Mouse (Mus musculus) neural tube, embryonic 12.5 days (tissue): ENCODE results near the gene Mipep. TPM values are rescaled to one million over a fixed set of nuclear protein-coding genes. Genes with fewer than 3 reads are reported as not detected.

Experiments used
- ATAC-seq: fragments of 200-750 bp; cut with Nextera tagmentation; 2 replicates; pipeline ENCODE4 v1.8.0; 2017; ENCODE audit warnings: low read depth, mild to moderate bottlenecking, moderate TSS enrichment, moderate library complexity; ENCODE audit not compliant: low FRiP score
- H3K27ac ChIP-seq: fragments of 300-500 bp; sonication (generic); 2 replicates; pipeline ENCODE4 v1.5.1; 2016
- H3K27me3 ChIP-seq: fragments of 300-500 bp; sonication (generic); replicated peaks from 2 replicates; pipeline ENCODE4 v1.6.1; 2016; ENCODE audit warnings: mild to moderate bottlenecking
- H3K36me3 ChIP-seq: fragments of 300-500 bp; sonication (generic); 2 replicates; pipeline ENCODE4 v1.6.1; 2016; ENCODE audit warnings: mild to moderate bottlenecking
- H3K4me1 ChIP-seq: fragments of 300-500 bp; sonication (generic); 2 replicates; pipeline ENCODE4 v1.6.1; 2016
- H3K4me2 ChIP-seq: fragments of 300-500 bp; sonication (generic); replicated peaks from 2 replicates; pipeline ENCODE4 v1.6.1; 2016; ENCODE audit warnings: mild to moderate bottlenecking
- H3K4me3 ChIP-seq: fragments of 300-500 bp; sonication (generic); 2 replicates; pipeline ENCODE4 v1.5.1; 2016
- H3K9ac ChIP-seq: fragments of 300-500 bp; sonication (generic); 2 replicates; pipeline ENCODE4 v1.6.1; 2016; ENCODE audit warnings: mild to moderate bottlenecking
- H3K9me3 ChIP-seq: fragments of 300-500 bp; sonication (generic); 2 replicates; pipeline ENCODE4 v1.6.1; 2016; ENCODE audit warnings: mild to moderate bottlenecking
- WGBS: fragments of 180-500 bp; shearing (Covaris S2); methylation state at CpG from one replicate; pipeline ENCODE4 v1.1.7; 2016; 5-methylcytosine and 5-hydroxymethylcytosine counted together
- polyA plus RNA-seq: library from polyadenylated mRNA; unstranded; fragments of >200 nt; fragmentation: Nextera tagmentation; extraction: Ambion mirVana; gene quantifications from 2 replicates; pipeline ENCODE4 v1.2.1, GENCODE M21; 2016

Mipep gene
- polyA plus RNA-seq, 1 experiment from 2014 or later, result 20.3 TPM

DNA sequence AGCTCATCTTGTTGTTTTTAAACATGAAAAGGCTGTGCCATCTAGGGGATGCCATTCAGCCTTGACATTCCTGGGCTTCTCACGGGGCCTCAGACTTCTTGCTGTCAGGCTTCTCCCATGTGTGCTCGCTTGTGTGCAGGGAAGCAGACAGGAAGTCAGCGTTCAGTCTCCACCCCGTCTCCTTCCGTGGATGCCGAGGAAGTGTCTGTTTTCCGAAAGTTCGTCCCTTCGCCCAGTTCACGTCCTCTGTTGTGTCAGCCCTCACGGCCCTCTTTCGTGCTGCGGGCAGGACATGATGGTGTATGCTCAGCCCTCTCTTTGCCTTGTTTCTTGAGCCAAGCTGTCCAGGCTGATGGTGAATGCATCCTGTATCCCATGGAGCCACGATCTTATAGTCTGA is 65.7 kb downstream of the Mipep start:
- no peak for ATAC-seq
- no peak overlapping the region for H3K4me3 ChIP-seq
- H3K4me2 ChIP-seq, result no peak overlapping the region
- WGBS, result 88% methylated on average over 14 of the region's 14 CpGs
- no peak overlapping the region for H3K27ac ChIP-seq
- H3K4me1 ChIP-seq, result no peaks in the 10 kb centered on the region
- no peaks in the 10 kb centered on the region for H3K27me3 ChIP-seq
- no peaks in the 10 kb centered on the region for H3K9me3 ChIP-seq
- H3K36me3 ChIP-seq, result peaks cover 31% of the 10 kb centered on the region
- H3K9ac ChIP-seq, result no peak overlapping the region

DNA sequence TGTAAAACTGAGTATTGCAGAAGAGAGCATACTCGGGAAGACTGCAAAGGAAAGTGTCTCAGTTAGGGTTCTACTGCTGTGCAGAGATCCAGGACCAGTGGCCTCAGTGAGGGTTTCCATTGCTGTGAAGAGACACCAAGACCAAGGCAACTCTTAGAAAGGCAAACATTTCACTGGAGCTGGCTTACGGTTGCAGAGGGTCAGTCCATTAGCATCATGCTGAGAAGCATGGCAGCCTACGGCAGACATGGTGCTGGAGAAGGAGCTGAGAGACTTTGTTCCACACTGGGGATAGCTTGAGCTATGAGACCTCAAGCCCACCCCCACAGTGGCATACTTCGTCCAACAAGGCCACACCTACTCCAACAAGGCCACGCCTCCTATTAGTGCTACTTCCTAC is 67.3 kb downstream of the Mipep start:
- Histone ChIP-seq H3K4me2 (no peak overlapping the region), H3K9ac (no peak overlapping the region), H3K9me3 (no peaks in the 10 kb centered on the region), H3K36me3 (peaks cover 28% of the 10 kb centered on the region), H3K4me3 (no peak overlapping the region), H3K27me3 (no peaks in the 10 kb centered on the region), H3K27ac (no peak overlapping the region), H3K4me1 (no peaks in the 10 kb centered on the region)
- WGBS, result 90% methylated on average over 5 of the region's 5 CpGs
- no peak for ATAC-seq

DNA sequence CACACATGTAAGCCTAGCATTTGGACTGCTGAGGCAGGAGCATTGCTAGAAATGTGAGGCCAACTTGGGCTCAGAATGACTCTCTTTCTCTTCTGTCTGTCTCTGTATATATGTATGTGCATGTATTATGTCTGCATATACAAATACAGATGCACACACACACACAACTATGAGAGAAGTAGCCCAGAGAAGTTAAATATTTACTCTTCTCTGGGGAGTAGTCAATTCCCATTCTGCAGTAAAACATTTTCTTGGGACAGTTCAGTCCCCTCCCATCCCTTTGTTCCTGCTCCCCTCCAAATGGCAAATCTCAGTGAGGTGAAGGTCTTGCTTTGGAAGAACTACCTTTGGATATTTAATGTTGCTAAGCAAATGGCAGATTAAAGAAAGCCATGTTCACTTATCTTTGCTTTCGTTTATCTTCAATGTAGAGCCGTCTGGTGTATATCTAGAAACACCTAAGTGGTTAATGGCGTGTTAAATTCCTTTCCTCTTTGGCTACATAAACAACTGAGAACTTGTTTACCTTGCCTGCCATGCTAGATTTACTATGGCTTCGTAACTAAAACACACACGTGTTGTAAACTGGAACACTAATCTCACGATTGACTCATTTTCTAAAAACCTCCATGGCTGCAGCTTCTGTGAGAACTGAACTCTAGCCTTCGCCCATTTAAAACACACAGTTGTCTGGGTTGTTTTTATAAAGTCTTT is 72.0 kb downstream of the Mipep start:
- Histone ChIP-seq H3K4me3 (no peak overlapping the region), H3K36me3 (peaks cover 15% of the 10 kb centered on the region), H3K4me2 (no peak overlapping the region), H3K9me3 (no peaks in the 10 kb centered on the region), H3K27ac (no peak overlapping the region), H3K4me1 (no peaks in the 10 kb centered on the region), H3K27me3 (no peaks in the 10 kb centered on the region), H3K9ac (no peak overlapping the region)
- no peak for ATAC-seq
- WGBS, result 66% methylated on average over 7 of the region's 7 CpGs

DNA sequence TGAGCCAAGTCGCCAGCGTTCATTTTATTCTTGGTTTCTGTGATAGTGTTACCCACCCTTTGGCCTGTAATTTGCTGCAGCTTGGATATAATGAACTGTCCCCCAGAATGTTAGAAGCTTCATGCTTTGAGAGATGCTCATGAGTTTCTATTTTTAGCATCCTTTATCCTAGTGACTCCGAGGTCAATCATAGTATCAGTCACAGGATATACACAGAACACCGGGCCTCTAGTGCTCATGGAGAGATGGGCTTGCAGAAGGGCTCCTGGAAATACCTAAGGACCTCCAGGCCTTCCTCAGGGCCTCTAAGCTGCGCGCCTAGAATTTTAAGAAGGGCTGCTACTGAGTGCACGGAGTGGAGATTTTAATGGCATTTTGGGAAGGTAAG is 72.5 kb downstream of the Mipep start:
- Histone ChIP-seq H3K4me3 (no peak overlapping the region), H3K9me3 (no peaks in the 10 kb centered on the region), H3K9ac (no peak overlapping the region), H3K27ac (no peak overlapping the region), H3K27me3 (no peaks in the 10 kb centered on the region), H3K36me3 (peaks cover 10% of the 10 kb centered on the region), H3K4me1 (no peaks in the 10 kb centered on the region), H3K4me2 (no peak overlapping the region)
- no peak for ATAC-seq
- WGBS, result 85% methylated on average over 7 of the region's 7 CpGs

DNA sequence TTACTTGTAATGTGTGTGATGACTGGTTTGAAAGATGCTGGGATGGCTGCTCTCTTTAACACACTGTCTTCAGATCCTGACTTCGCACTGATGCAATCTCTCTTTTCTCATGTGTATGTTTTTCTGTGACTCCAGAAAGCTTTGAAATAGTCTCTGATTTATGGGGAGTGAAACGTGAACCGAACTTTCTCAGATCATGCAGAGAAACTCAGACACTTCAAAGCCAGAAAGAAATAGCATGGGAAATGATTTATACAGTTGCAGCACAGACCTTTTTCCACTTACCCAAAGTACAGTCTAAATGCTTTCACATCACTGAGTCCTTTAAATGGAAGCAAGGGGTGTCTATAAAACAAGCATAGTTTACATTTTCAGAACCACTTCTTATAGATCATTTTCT is 79.0 kb downstream of the Mipep start:
- H3K27me3 ChIP-seq, result no peaks in the 10 kb centered on the region
- no peaks in the 10 kb centered on the region for H3K4me1 ChIP-seq

DNA sequence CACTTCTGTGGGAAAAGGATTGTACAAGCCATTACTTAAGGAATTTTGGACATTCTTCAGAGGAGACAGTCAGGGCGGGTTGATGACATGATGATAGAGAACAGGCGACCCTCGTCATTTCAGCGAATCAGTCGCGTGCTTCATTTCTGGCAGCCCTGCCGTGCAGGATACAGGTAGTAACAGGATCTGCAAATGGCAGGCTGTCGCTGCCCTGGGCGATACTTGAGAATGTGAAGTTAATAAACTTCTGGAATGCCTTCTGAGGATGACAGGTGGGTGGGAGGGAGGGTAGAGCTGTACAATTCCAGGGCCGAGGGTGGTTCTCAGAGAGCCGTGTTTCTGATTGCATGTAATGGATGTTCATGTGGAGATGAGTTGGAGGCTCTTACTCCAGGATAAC is 82.0 kb downstream of the Mipep start:
- no peak for ATAC-seq
- Histone ChIP-seq H3K4me2 (no peak overlapping the region), H3K9ac (no peak overlapping the region), H3K27ac (no peak overlapping the region), H3K9me3 (no peaks in the 10 kb centered on the region), H3K4me1 (no peaks in the 10 kb centered on the region), H3K36me3 (no peaks in the 10 kb centered on the region), H3K4me3 (no peak overlapping the region), H3K27me3 (no peaks in the 10 kb centered on the region)
- 79% methylated on average over 11 of the region's 11 CpGs for WGBS

More for the DNA sequence above, 79.0 kb downstream of the Mipep start:
- Histone ChIP-seq H3K27ac (no peak overlapping the region), H3K4me2 (no peak overlapping the region), H3K36me3 (no peaks in the 10 kb centered on the region), H3K9me3 (no peaks in the 10 kb centered on the region), H3K4me3 (no peak overlapping the region), H3K9ac (no peak overlapping the region)
- ATAC-seq, result no peak
- WGBS, result 57% methylated on average over 3 of the region's 3 CpGs

DNA sequence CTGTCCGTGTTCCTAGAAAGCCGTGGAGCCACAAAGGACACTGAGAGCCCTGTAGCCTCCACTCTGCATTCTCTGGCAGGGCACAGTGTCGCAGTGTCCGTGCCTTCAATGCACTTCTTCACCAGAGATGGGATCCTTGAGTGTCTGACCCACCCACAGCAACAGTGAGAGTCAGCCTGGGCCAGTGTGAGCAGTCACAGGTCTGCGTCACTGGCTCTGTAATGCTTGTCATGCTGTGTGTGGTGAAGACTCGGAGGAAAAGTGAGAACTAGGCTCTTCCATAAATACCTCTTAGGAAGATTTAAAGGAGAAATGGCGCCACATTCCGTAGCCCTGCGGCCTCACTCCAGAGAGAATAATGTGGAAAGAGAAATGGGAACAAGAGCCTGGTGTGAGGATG is 84.0 kb downstream of the Mipep start:
- H3K4me3 ChIP-seq, result no peak overlapping the region
- no peaks in the 10 kb centered on the region for H3K9me3 ChIP-seq
- no peaks in the 10 kb centered on the region for H3K27me3 ChIP-seq
- H3K4me1 ChIP-seq, result no peaks in the 10 kb centered on the region
- no peak for ATAC-seq
- H3K27ac ChIP-seq, result no peak overlapping the region
- no peak overlapping the region for H3K4me2 ChIP-seq
- no peaks in the 10 kb centered on the region; the same call in 1 of the 2 replicates for H3K36me3 ChIP-seq
- H3K9ac ChIP-seq, result no peak overlapping the region
- WGBS, result 20% methylated on average over 9 of the region's 9 CpGs

DNA sequence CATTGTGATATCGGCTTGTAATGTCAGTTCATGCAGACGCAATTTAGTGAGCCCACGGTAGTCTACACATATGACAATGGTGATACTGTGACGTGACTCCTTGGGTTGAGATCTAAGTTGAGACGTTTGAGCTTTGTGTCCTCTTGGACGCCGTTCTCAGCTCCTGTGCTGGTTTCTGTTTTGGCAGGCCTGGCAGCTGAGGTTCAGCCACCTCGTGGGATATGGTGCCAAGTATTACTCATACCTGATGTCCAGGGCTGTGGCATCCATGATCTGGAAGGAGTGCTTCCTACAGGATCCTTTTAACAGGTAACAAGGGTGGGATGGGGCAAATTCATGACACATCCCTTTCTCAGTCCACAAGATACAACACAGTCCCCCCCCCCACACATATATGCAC is 87.5 kb downstream of the Mipep start:
- H3K9ac ChIP-seq, result no peak overlapping the region
- no peak for ATAC-seq
- WGBS, result 94% methylated on average over 8 of the region's 8 CpGs
- no peak overlapping the region for H3K27ac ChIP-seq
- H3K4me2 ChIP-seq, result no peak overlapping the region
- H3K4me1 ChIP-seq, result no peaks in the 10 kb centered on the region
- H3K4me3 ChIP-seq, result no peak overlapping the region
- H3K27me3 ChIP-seq, result no peaks in the 10 kb centered on the region
- H3K9me3 ChIP-seq, result no peaks in the 10 kb centered on the region
- no peaks in the 10 kb centered on the region; the same call in 1 of the 2 replicates for H3K36me3 ChIP-seq

DNA sequence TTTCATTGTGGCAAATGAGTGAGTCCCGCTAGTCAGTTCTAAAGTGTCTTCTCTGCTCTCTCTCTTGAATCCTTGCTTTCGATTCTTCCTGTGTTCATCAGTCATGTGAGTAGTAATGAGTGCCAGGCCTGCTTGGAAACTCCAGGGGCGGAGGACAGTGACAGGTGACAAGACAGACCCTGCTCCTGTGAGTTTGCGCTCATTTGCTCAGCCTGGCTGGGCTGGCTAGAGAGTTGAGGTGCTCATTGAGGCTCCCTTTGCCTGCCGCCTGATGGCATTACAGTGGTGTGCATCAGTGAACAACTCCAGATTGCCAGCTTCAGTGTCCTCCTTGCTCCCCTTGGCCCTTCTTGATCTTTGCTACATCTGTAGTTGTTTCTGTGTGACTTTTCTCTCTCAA is 97.7 kb downstream of the Mipep start:
- ATAC-seq, result no peak
- Histone ChIP-seq H3K36me3 (peaks cover 6% of the 10 kb centered on the region), H3K4me3 (no peak overlapping the region), H3K4me1 (no peaks in the 10 kb centered on the region), H3K27me3 (no peaks in the 10 kb centered on the region), H3K9ac (no peak overlapping the region), H3K9me3 (peaks cover 3% of the 10 kb centered on the region; the same call in 1 of the 2 replicates), H3K4me2 (no peak overlapping the region), H3K27ac (no peak overlapping the region)
- WGBS, result 89% methylated on average over 5 of the region's 5 CpGs

DNA sequence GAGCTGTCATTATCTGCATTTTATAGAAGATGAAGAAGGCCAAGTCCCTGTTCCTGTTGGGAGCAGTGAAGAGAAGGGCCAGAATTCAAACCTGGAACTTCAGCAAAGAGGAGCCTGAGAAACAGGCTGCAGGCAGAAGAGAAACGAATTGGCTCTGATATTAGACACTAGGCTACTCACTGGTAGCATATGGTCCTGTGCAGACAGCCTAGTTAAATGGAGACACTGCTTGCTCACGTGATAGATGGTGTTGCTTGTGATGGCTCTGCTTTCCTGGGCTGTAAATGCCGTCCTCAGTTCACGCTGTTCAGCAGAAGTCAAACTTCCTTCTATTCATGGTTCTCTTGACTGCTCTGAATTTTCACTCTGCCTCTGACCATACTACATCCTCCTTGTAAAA is 98.3 kb downstream of the Mipep start:
- Histone ChIP-seq H3K27ac (no peak overlapping the region), H3K36me3 (peaks cover 6% of the 10 kb centered on the region), H3K9ac (no peak overlapping the region), H3K27me3 (no peaks in the 10 kb centered on the region), H3K9me3 (peaks cover 4% of the 10 kb centered on the region), H3K4me1 (no peaks in the 10 kb centered on the region), H3K4me3 (no peak overlapping the region), H3K4me2 (no peak overlapping the region)
- WGBS, result 75% methylated on average over 4 of the region's 4 CpGs
- ATAC-seq, result no peak

DNA sequence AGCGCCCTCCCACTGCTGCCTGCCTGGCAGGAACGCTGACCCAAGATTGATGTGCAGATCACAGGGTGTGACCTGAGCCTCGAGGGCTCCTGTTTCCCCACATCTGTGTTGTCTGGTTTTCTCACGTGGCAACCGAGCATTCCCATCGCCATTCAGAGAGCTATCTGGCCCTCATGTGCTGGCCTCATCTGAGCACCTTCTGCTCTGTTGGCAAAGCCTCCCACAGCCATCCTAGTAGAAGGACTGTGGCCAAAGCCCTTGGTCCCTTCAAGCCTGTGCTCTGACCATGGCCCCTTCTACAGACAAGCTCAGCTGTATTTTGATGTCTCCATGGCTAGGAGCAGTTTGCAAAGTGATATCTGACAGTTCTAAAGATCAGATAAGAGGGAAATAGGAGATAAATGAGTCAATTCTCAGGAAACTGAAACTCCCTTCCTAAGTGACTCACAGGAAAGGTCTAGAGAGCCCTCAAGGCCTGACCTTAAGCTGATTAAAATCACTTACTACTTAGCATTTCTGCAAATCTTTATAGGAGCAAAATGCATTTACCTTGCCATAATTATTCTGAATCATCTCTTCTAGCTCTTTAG is 101.1 kb downstream of the Mipep start:
- H3K4me2 ChIP-seq, result no peak overlapping the region
- H3K4me3 ChIP-seq, result no peak overlapping the region
- no peaks in the 10 kb centered on the region for H3K4me1 ChIP-seq
- no peak overlapping the region for H3K9ac ChIP-seq
- WGBS, result 50% methylated on average over 6 of the region's 6 CpGs
- ATAC-seq, result no peak
- H3K27ac ChIP-seq, result no peak overlapping the region
- peaks cover 6% of the 10 kb centered on the region for H3K36me3 ChIP-seq
- no peaks in the 10 kb centered on the region for H3K27me3 ChIP-seq
- peaks cover 9% of the 10 kb centered on the region for H3K9me3 ChIP-seq

DNA sequence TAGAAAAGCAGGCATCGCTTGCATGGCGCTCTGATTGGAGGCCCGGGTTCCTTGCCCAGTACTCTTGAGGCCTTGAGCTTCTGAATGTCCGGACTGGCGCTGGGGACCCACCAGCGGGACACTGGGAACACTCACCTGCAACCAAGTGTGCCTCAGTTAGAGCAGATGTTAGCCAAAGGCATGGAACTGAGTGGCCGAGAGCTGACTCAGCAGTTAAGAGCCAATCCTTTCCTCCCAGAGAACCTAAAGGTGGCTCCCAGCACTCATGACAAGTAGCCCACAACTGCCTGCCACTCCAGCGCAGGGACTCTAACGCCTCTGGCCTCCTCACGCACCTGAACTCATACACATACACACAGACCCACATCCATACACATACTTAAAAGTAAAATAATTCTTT is 109.5 kb downstream of the Mipep start:
- Histone ChIP-seq H3K9ac (no peak overlapping the region), H3K9me3 (no peaks in the 10 kb centered on the region), H3K27me3 (no peaks in the 10 kb centered on the region), H3K27ac (no peak overlapping the region), H3K4me2 (no peak overlapping the region), H3K4me3 (no peak overlapping the region), H3K4me1 (no peaks in the 10 kb centered on the region), H3K36me3 (no peaks in the 10 kb centered on the region)
- 90% methylated on average over 10 of the region's 10 CpGs for WGBS
- no peak for ATAC-seq
